Mouse (Mus musculus): ENCODE data around the gene Gpr156.

GRCm38 (mm10) chr16:37934932-37935331, 18.6 kb downstream of the Gpr156 start:
- TF ChIP-seq CTCF (IDR thresholded peaks at IDR 0.05) (no peak), EP300 (IDR thresholded peaks at IDR 0.05) (no peak)

Data from lung, postnatal 0 days (tissue).